Mouse (Mus musculus): ENCODE results near the gene Csf2rb.

DNA sequence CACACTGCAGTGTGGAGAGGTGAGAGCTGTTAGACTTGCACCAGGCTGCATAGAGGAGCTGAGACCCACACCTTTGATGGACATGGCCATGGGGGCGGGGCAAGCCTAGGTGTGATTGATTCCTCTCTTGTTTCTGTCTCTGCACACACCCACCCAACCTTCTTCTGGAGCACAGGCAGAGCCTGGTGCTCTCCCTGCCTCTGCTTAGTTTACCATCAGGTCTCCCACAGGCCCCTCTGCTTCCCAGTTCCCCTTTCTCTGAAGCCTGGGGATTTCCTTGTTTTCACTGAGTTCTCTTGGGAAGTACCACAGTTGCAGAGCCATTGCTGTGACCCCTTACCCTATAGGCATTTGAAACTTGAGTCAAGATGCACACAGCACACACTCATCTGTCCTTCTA is 27.0 kb upstream of the Csf2rb start:
- TF ChIP-seq CTCF (IDR thresholded peaks at IDR 0.05; ENCODE audit: low read depth), result no peak
- TF ChIP-seq EP300 (optimal IDR thresholded peaks at IDR 0.05), result no peak

All from stomach, postnatal 0 days (tissue).